Mouse (Mus musculus) urinary bladder, postnatal 0 days (tissue): ENCODE measurements around the gene Rfxank. TPM values are rescaled to one million over a fixed set of nuclear protein-coding genes. Genes with fewer than 3 reads are reported as not detected.

ENCODE experiments used
- microRNA-seq: library from miRNA; unstranded; fragments of <30 nt; microRNA quantifications from one replicate; pipeline ENCODE4, GENCODE M21; 2016
- polyA plus RNA-seq: library from polyadenylated mRNA; unstranded; fragments of >200 nt; fragmentation: Nextera tagmentation; extraction: Ambion mirVana; gene quantifications from 2 replicates; pipeline ENCODE4 v1.2.1, GENCODE M21; 2015

Gene Rfxank
- polyA plus RNA-seq: 7.5 and 7.9 TPM in 2 replicates

GRCm38 (mm10) chr8:70139026-70139857, at the start of gene Rfxank, which contains the start of the genes Borcs8 and Mef2b:
TSS of gene Rfxank (minus strand) at chr8:70139154.
TSS of gene Borcs8 (plus strand) at chr8:70139499.
TSS of gene Mef2b (plus strand) at chr8:70139711.

GRCm38 (mm10) chr8:70172043-70172681, 33.2 kb upstream of the Rfxank start, which contains the start of gene Tmem161a:
TSS of gene Tmem161a (plus strand) at chr8:70172356.

GRCm38 (mm10) chr8:70131166-70131883, 7.6 kb downstream of the Rfxank start, which contains the start of gene Nr2c2ap:
TSS of gene Nr2c2ap (plus strand) at chr8:70131333.

GRCm38 (mm10) chr8:70120667-70121066, 18.3 kb downstream of the Rfxank start, which contains the start of gene Ncan:
TSS of gene Ncan (minus strand) at chr8:70120873.

GRCm38 (mm10) chr8:70083285-70083684, 55.7 kb downstream of the Rfxank start, which contains the start of gene Hapln4:
TSS of gene Hapln4 (plus strand) at chr8:70083457.

Small RNA genes lying within 50 kb of the gene (microRNA-seq; reads per million reads assigned to microRNA genes)
- not detected for gene Mir7066

Other genes starting within 250 kb of the Rfxank start
- gene Tssk6, start 237.0 kb downstream of the Rfxank start, polyA plus RNA-seq: 2.2 and 2.3 TPM in 2 replicates
- gene Ndufa13, start 236.6 kb downstream of the Rfxank start, polyA plus RNA-seq: 222 and 227 TPM in 2 replicates
- gene Yjefn3, start 236.4 kb downstream of the Rfxank start, polyA plus RNA-seq: 1.3 and 2.2 TPM in 2 replicates
- gene Gatad2a, start 142.8 kb downstream of the Rfxank start, polyA plus RNA-seq: 26.5 and 27.4 TPM in 2 replicates
- gene Mau2, start 96.4 kb downstream of the Rfxank start, polyA plus RNA-seq: 26.6 and 28.0 TPM in 2 replicates
- gene Sugp1, start 96.3 kb downstream of the Rfxank start, polyA plus RNA-seq: 22.9 and 23.3 TPM in 2 replicates
- 0.14 TPM in 1 of 2 replicates, not detected in the other for gene Tm6sf2, start 66.2 kb downstream of the Rfxank start, polyA plus RNA-seq
- 0.04 TPM in 2 replicates for gene Hapln4, start 55.7 kb downstream of the Rfxank start, polyA plus RNA-seq
- gene Ncan, start 18.3 kb downstream of the Rfxank start, polyA plus RNA-seq: 0.10 and 0.16 TPM in 2 replicates
- 29.3 and 31.3 TPM in 2 replicates for gene Nr2c2ap, start 7.8 kb downstream of the Rfxank start, polyA plus RNA-seq
- gene Borcs8, start 345 bp upstream of the Rfxank start, polyA plus RNA-seq: 30.9 and 33.6 TPM in 2 replicates
- 0.24 and 0.37 TPM in 2 replicates for gene Mef2b, start 557 bp upstream of the Rfxank start, polyA plus RNA-seq
- 38.0 and 43.3 TPM in 2 replicates for gene Tmem161a, start 33.2 kb upstream of the Rfxank start, polyA plus RNA-seq
- 2.6 and 2.7 TPM in 2 replicates for gene Slc25a42, start 73.2 kb upstream of the Rfxank start, polyA plus RNA-seq
- gene Sugp2, start 95.1 kb upstream of the Rfxank start, polyA plus RNA-seq: 11.8 and 12.9 TPM in 2 replicates
- gene Armc6, start 95.3 kb upstream of the Rfxank start, polyA plus RNA-seq: 13.7 and 14.2 TPM in 2 replicates
- gene Homer3, start 143.7 kb upstream of the Rfxank start, polyA plus RNA-seq: 17.3 and 19.4 TPM in 2 replicates
- gene Ddx49, start 163.3 kb upstream of the Rfxank start, polyA plus RNA-seq: 27.6 and 29.6 TPM in 2 replicates
- gene Cope, start 163.4 kb upstream of the Rfxank start, polyA plus RNA-seq: 272 and 328 TPM in 2 replicates
- gene Cers1, start 176.6 kb upstream of the Rfxank start, polyA plus RNA-seq: 0.99 and 1.0 TPM in 2 replicates
- 0.39 and 0.50 TPM in 2 replicates for gene Gdf1, start 190.7 kb upstream of the Rfxank start, polyA plus RNA-seq
- 8.0 and 8.6 TPM in 2 replicates for gene Upf1, start 214.1 kb upstream of the Rfxank start, polyA plus RNA-seq
- gene Comp, start 234.4 kb upstream of the Rfxank start, polyA plus RNA-seq: 0.15 and 0.18 TPM in 2 replicates